ENCODE assay signal across 10 mouse cellular contexts in the genomic region with DNA sequence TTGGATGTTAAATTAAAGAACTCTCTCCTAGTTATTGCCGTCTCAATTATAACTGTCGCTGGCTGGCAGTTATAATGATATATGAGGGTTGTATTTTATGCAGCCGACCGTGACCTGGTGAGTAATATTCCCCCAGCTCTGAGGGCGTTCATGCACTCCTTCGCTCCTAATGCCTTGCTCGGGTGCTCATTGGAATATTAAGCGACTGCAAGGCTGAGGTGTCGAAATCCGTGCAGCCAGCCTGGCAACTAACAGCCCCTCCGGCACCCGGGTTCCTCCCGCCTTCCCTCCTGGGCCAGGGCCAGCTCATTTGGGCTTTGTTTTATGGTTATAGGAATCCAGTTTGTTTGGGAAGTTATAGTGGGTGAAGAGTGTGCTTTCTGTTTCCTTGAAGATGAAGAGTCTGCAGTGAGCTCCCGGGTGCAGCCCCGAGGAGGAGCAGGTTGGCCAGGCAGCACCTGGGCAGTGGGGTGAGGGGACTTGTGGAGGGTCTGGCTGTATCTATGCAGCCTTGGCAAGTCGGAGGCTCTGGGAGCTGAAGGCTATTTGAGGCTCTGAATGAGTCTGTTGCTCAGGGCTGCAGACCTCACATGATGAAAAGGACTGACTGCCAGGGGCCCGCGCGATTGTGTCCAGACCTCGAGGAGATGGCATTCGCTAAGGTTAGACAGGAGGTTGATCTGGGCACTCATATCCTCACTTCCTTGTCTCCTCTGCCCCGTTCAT. TPM values are rescaled to one million over a fixed set of nuclear protein-coding genes. Genes with fewer than 3 reads are reported as not detected.
DNase-seq lines count a peak whose midpoint lies in the region; ATAC-seq and TF ChIP-seq lines count a peak whose summit lies in the region.
"Had no signal": no experiment of that assay in that cellular context is flagged by ENCODE, and none has a peak within 500 bp of the region (broad histone marks: within the 10 kb centered on the region; RNA-seq: fewer than 3 reads in every experiment).

No protein-coding gene starts in this region.

- no peak overlapping the region for H3K9ac ChIP-seq in neural tube, embryonic 11.5 days (ENCODE audit: low read length)
- no peak overlapping the region; the same call in 1 of the 2 replicates for H3K9ac ChIP-seq in kidney, embryonic 16.5 days (replicated peaks; ENCODE audit: low read length)
- peak overlapping the region; percentile 45; the same call in 1 of the 2 replicates for H3K9ac ChIP-seq in neural tube, embryonic 13.5 days
- H3K9ac ChIP-seq: stomach, embryonic 15.5 days had no signal

- no peak overlapping the region; the same call in 1 of the 2 replicates for H3K27ac ChIP-seq in neural tube, embryonic 11.5 days (ENCODE audit: low read depth, low read length)
- H3K27ac ChIP-seq in kidney, embryonic 16.5 days (ENCODE audit: low read length), result no peak overlapping the region
- peak overlapping the region; percentile 85 for H3K27ac ChIP-seq in neural tube, embryonic 13.5 days (replicated peaks)
- H3K27ac ChIP-seq: stomach, embryonic 15.5 days had no signal

- H3K4me2 ChIP-seq in neural tube, embryonic 11.5 days (ENCODE audit: low read depth), result no peak overlapping the region; the same call in 1 of the 2 replicates
- H3K4me2 ChIP-seq in kidney, embryonic 16.5 days (replicated peaks; ENCODE audit: low read depth, low read length), result peak overlapping the region; percentile 26
- H3K4me2 ChIP-seq in neural tube, embryonic 13.5 days, result peak overlapping the region; percentile 39
- H3K4me2 ChIP-seq: stomach, embryonic 15.5 days had no signal

- H3K27me3 ChIP-seq in neural tube, embryonic 11.5 days (ENCODE audit: control insufficient read depth, insufficient read depth, low read length), result no peaks in the 10 kb centered on the region
- H3K27me3 ChIP-seq in kidney, embryonic 16.5 days (ENCODE audit: insufficient read depth, low read length), result peaks cover 16% of the 10 kb centered on the region
- H3K27me3 ChIP-seq in neural tube, embryonic 13.5 days, result peaks cover 18% of the 10 kb centered on the region; the same call in 1 of the 2 replicates
- H3K27me3 ChIP-seq: stomach, embryonic 15.5 days had no signal

- no peak overlapping the region for H3K4me3 ChIP-seq in neural tube, embryonic 11.5 days (ENCODE audit: low read depth, low read length)
- H3K4me3 ChIP-seq in kidney, embryonic 16.5 days (ENCODE audit: low read length), result no peak overlapping the region
- no peak overlapping the region for H3K4me3 ChIP-seq in neural tube, embryonic 13.5 days
- no peak overlapping the region for H3K4me3 ChIP-seq in lung, adult 2 months (replicated peaks; ENCODE audit: extremely low read depth, low read depth, low read length)
- H3K4me3 ChIP-seq: stomach, embryonic 15.5 days had no signal

- no peaks in the 10 kb centered on the region for H3K36me3 ChIP-seq in neural tube, embryonic 11.5 days (ENCODE audit: control insufficient read depth, insufficient read depth, low read length)
- H3K36me3 ChIP-seq in kidney, embryonic 16.5 days (ENCODE audit: insufficient read depth, low read length), result no peaks in the 10 kb centered on the region
- H3K36me3 ChIP-seq in neural tube, embryonic 13.5 days, result no peaks in the 10 kb centered on the region
- H3K36me3 ChIP-seq: stomach, embryonic 15.5 days had no signal

- H3K9me3 ChIP-seq in neural tube, embryonic 11.5 days (ENCODE audit: control insufficient read depth, low read length), result no peaks in the 10 kb centered on the region; the same call in 1 of the 2 replicates
- H3K9me3 ChIP-seq in kidney, embryonic 16.5 days (ENCODE audit: low read length), result peaks cover 7% of the 10 kb centered on the region; the same call in 1 of the 2 replicates
- H3K9me3 ChIP-seq in neural tube, embryonic 13.5 days, result no peaks in the 10 kb centered on the region
- H3K9me3 ChIP-seq: stomach, embryonic 15.5 days had no signal

- no peak for DNase-seq in neural tube, embryonic 11.5 days (ENCODE audit: low spot score)
- no peak for DNase-seq in neural tube, embryonic 10.5 days (ENCODE audit: extremely low spot score, low spot score)
- peak; percentile 38 for DNase-seq in gonadal fat pad, adult 2 months (ENCODE audit: low read depth)
- DNase-seq in lung, adult 2 months, result no peak
- no peak for DNase-seq in T-cell, adult 2 months (ENCODE audit: low spot score)
- no peak for DNase-seq in urinary bladder, postnatal 14 days (ENCODE audit: low spot score)

- no peak for TF ChIP-seq POLR2A in lung, adult 2 months (IDR thresholded peaks at IDR 0.05; ENCODE audit: borderline replicate concordance, extremely low read depth, low read depth, low read length)

- peaks cover 14% of the 10 kb centered on the region for H3K4me1 ChIP-seq in neural tube, embryonic 11.5 days (ENCODE audit: control insufficient read depth, insufficient read depth, low read length)
- H3K4me1 ChIP-seq in kidney, embryonic 16.5 days (ENCODE audit: insufficient read depth, low read length), result peaks cover 14% of the 10 kb centered on the region
- H3K4me1 ChIP-seq in neural tube, embryonic 13.5 days (replicated peaks), result peaks cover 27% of the 10 kb centered on the region
- H3K4me1 ChIP-seq in lung, adult 2 months (ENCODE audit: control insufficient read depth, insufficient read depth, low read length), result no peaks in the 10 kb centered on the region

- TF ChIP-seq CTCF in lung, adult 2 months (IDR thresholded peaks at IDR 0.05; ENCODE audit: insufficient read depth, low read length), result no peak

- peak; percentile 80; the same call in 1 of the 2 replicates for ATAC-seq in neural tube, embryonic 11.5 days (ENCODE audit: insufficient read depth, low FRiP score, low TSS enrichment)
- ATAC-seq in kidney, embryonic 16.5 days (ENCODE audit: low FRiP score, low TSS enrichment), result no peak
- ATAC-seq in neural tube, embryonic 13.5 days (ENCODE audit: low read depth), result peak; percentile 75

- 38% methylated on average over 22 of the region's 22 CpGs for WGBS in neural tube, embryonic 11.5 days
- WGBS in kidney, embryonic 16.5 days, result 25% methylated on average over 22 of the region's 22 CpGs
- WGBS in neural tube, embryonic 13.5 days, result 19% methylated on average over 22 of the region's 22 CpGs
- 60% methylated on average over 22 of the region's 22 CpGs for WGBS in lung, adult 2 months

RNA-seq across cellular contexts. Expression of gene Gm26897, which starts 8.4 kb away (rescaled TPM):
- not detected in 2 replicates for polyA plus RNA-seq in neural tube, embryonic 11.5 days (2014; fragmentation: Nextera tagmentation; extraction: Ambion mirVana)
- polyA plus RNA-seq in gonadal fat pad, adult 2 months (2012; rRNA removed), result not detected in 2 replicates
- polyA plus RNA-seq in kidney, embryonic 16.5 days (2015; fragmentation: Nextera tagmentation; extraction: Ambion mirVana), result not detected in 2 replicates
- polyA plus RNA-seq in neural tube, embryonic 13.5 days (2015; fragmentation: Nextera tagmentation; extraction: Ambion mirVana), result not detected in 2 replicates
- not detected in 2 replicates for polyA plus RNA-seq in lung, adult 2 months (2012; rRNA removed)
- polyA plus RNA-seq: cortical plate, adult 2 months; stomach, embryonic 15.5 days had no signal
